Mouse (Mus musculus) neural tube, embryonic 11.5 days (tissue): ENCODE data around the gene Olfr554. TPM values are rescaled to one million over a fixed set of nuclear protein-coding genes. Genes with fewer than 3 reads are reported as not detected.

Source experiments
- ATAC-seq: fragments of 200-750 bp; cut with Nextera tagmentation; 2 replicates; pipeline ENCODE4 v1.8.0; 2017; ENCODE audit warnings: moderate number of reproducible peaks, mild to moderate bottlenecking, moderate TSS enrichment, moderate library complexity; ENCODE audit not compliant: insufficient read depth, low FRiP score, low TSS enrichment
- DNase-seq: peaks from one replicate; pipeline ENCODE4 v3.0.0-alpha.2; 2015; ENCODE audit warnings: low spot score
- H3K27ac ChIP-seq: fragments of 300-500 bp; sonication (generic); 2 replicates; pipeline ENCODE4 v1.5.1; 2014; ENCODE audit warnings: low read depth, mild to moderate bottlenecking, low read length
- H3K27me3 ChIP-seq: fragments of 300-500 bp; sonication (generic); 2 replicates; pipeline ENCODE4 v1.6.1; 2014; ENCODE audit warnings: mild to moderate bottlenecking, low read length, mixed read lengths; ENCODE audit not compliant: control insufficient read depth, insufficient read depth
- H3K36me3 ChIP-seq: fragments of 300-500 bp; sonication (generic); 2 replicates; pipeline ENCODE4 v1.6.1; 2014; ENCODE audit warnings: mild to moderate bottlenecking, low read length, moderate library complexity, mixed read lengths; ENCODE audit not compliant: control insufficient read depth, insufficient read depth
- H3K4me1 ChIP-seq: fragments of 300-500 bp; sonication (generic); 2 replicates; pipeline ENCODE4 v1.6.1; 2014; ENCODE audit warnings: low read length, mixed read lengths; ENCODE audit not compliant: control insufficient read depth, insufficient read depth
- H3K4me2 ChIP-seq: fragments of 300-500 bp; sonication (generic); 2 replicates; pipeline ENCODE4 v1.6.1; 2014; ENCODE audit warnings: low read depth, mild to moderate bottlenecking, moderate library complexity
- H3K4me3 ChIP-seq: fragments of 300-500 bp; sonication (generic); 2 replicates; pipeline ENCODE4 v1.5.1; 2014; ENCODE audit warnings: low read depth, low read length
- H3K9ac ChIP-seq: fragments of 300-500 bp; sonication (generic); 2 replicates; pipeline ENCODE4 v1.6.1; 2014; ENCODE audit warnings: mild to moderate bottlenecking, low read length
- H3K9me3 ChIP-seq: fragments of 300-500 bp; sonication (generic); 2 replicates; pipeline ENCODE4 v1.6.1; 2016; ENCODE audit warnings: low read length; ENCODE audit not compliant: control insufficient read depth
- WGBS: fragments of 180-500 bp; shearing (Covaris S2); extraction: QIAGEN DNeasy Blood & Tissue Kit; methylation state at CpG from one replicate; pipeline ENCODE4 v1.1.7; 2014; 5-methylcytosine and 5-hydroxymethylcytosine counted together
- polyA plus RNA-seq: library from polyadenylated mRNA; unstranded; fragments of >200 nt; fragmentation: Nextera tagmentation; extraction: Ambion mirVana; gene quantifications from 2 replicates; pipeline ENCODE4 v1.2.1, GENCODE M21; 2014

Gene Olfr554
- polyA plus RNA-seq, 1 experiment from 2014 or later = not detected

GRCm38 (mm10) chr7:102664599-102664998, 26.4 kb downstream of the Olfr554 start, which contains the start of gene Olfr556:
Olfr556 (plus strand) TSS chr7:102664899.
- H3K27me3 ChIP-seq = no peaks in the 10 kb centered on the region
- H3K27ac ChIP-seq = no peak within 1 kb of the TSS
- H3K4me2 ChIP-seq = no peak within 1 kb of the TSS
- H3K9ac ChIP-seq = no peak within 1 kb of the TSS
- DNase-seq (no peak), ATAC-seq (no peak)
- 28% methylated on average over 3 of the region's 3 CpGs for WGBS
- H3K36me3 ChIP-seq = no peaks in the 10 kb centered on the region
- H3K9me3 ChIP-seq = no peaks in the 10 kb centered on the region
- no peak within 1 kb of the TSS for H3K4me3 ChIP-seq
- H3K4me1 ChIP-seq = no peaks in the 10 kb centered on the region

- H3K27ac ChIP-seq = no peak overlapping the region
- ATAC-seq (no peak), DNase-seq (peak; percentile 16)
- no peak overlapping the region for H3K4me3 ChIP-seq
- H3K36me3 ChIP-seq = no peaks in the 10 kb centered on the region
- 52% methylated on average over 2 of the region's 2 CpGs for WGBS
- no peak overlapping the region for H3K9ac ChIP-seq
- H3K9me3 ChIP-seq = no peaks in the 10 kb centered on the region
- H3K27me3 ChIP-seq = no peaks in the 10 kb centered on the region
- H3K4me1 ChIP-seq = no peaks in the 10 kb centered on the region
- H3K4me2 ChIP-seq = no peak overlapping the region
Observed at GRCm38 (mm10) chr7:102665378-102665777, 27.1 kb downstream of the Olfr554 start.

- H3K4me3 ChIP-seq = no peak overlapping the region
- no peak for ATAC-seq
- H3K27ac ChIP-seq = no peak overlapping the region
- no peaks in the 10 kb centered on the region for H3K4me1 ChIP-seq
- H3K9me3 ChIP-seq = no peaks in the 10 kb centered on the region
- H3K36me3 ChIP-seq = no peaks in the 10 kb centered on the region
- no peak overlapping the region for H3K4me2 ChIP-seq
- DNase-seq = no peak
- no peak overlapping the region for H3K9ac ChIP-seq
- H3K27me3 ChIP-seq = no peaks in the 10 kb centered on the region
- WGBS = 80% methylated on average over 2 of the region's 2 CpGs
Observed at GRCm38 (mm10) chr7:102676225-102676624, 38.0 kb downstream of the Olfr554 start.

GRCm38 (mm10) chr7:102681916-102682315, 43.7 kb downstream of the Olfr554 start:
- 93% methylated on average over 1 of the region's 1 CpGs for WGBS
- ATAC-seq = no peak
- no peak overlapping the region for H3K4me3 ChIP-seq

GRCm38 (mm10) chr7:102686944-102687501, 48.8 kb downstream of the Olfr554 start, which contains the start of gene Trim68:
Trim68 (minus strand) TSS chr7:102687327.
- H3K4me2 ChIP-seq = peak within 1 kb of the TSS; percentile 57
- peak; percentile 94 for DNase-seq
- peak within 1 kb of the TSS; percentile 75 for H3K9ac ChIP-seq
- H3K4me3 ChIP-seq = peak within 1 kb of the TSS; percentile 57
- H3K9me3 ChIP-seq = no peaks in the 10 kb centered on the region
- H3K27ac ChIP-seq = no peak within 1 kb of the TSS
- H3K36me3 ChIP-seq = no peaks in the 10 kb centered on the region
- WGBS = under 1% methylated on average over 40 of the region's 40 CpGs
- no peaks in the 10 kb centered on the region for H3K27me3 ChIP-seq
- ATAC-seq = peak; percentile 99
- no peaks in the 10 kb centered on the region for H3K4me1 ChIP-seq

More at GRCm38 (mm10) chr7:102681916-102682315, 43.7 kb downstream of the Olfr554 start:
- Histone ChIP-seq H3K27ac (no peak overlapping the region), H3K9me3 (no peaks in the 10 kb centered on the region), H3K9ac (no peak overlapping the region), H3K4me1 (no peaks in the 10 kb centered on the region), H3K27me3 (no peaks in the 10 kb centered on the region), H3K4me2 (no peak overlapping the region), H3K36me3 (no peaks in the 10 kb centered on the region)
- DNase-seq = no peak

Other genes starting within 250 kb of the Olfr554 start
- 203 and 211 TPM in 2 replicates for gene Rrm1, start 196.7 kb upstream of the Olfr554 start, polyA plus RNA-seq
- 0.31 TPM in 1 of 2 replicates, not detected in the other for gene Olfr543, start 156.8 kb upstream of the Olfr554 start, polyA plus RNA-seq
- 0.07 and 0.16 TPM in 2 replicates for gene Olfr544, start 150.1 kb upstream of the Olfr554 start, polyA plus RNA-seq
- 0.08 TPM in 1 of 2 replicates, not detected in the other for gene Olfr545, start 138.9 kb upstream of the Olfr554 start, polyA plus RNA-seq
- gene Olfr547, start 103.7 kb upstream of the Olfr554 start, polyA plus RNA-seq = not detected in 2 replicates
- gene Olfr548-ps1, start 97.5 kb upstream of the Olfr554 start, polyA plus RNA-seq = not detected in 2 replicates
- gene Olfr549, start 88.6 kb upstream of the Olfr554 start, polyA plus RNA-seq = not detected in 2 replicates
- 0.13 and 0.14 TPM in 2 replicates for gene Trim21, start 72.9 kb upstream of the Olfr554 start, polyA plus RNA-seq
- not detected in 2 replicates for gene Olfr550, start 67.0 kb upstream of the Olfr554 start, polyA plus RNA-seq
- gene Olfr551, start 46.5 kb upstream of the Olfr554 start, polyA plus RNA-seq = not detected in 2 replicates
- gene Olfr552, start 40.7 kb upstream of the Olfr554 start, polyA plus RNA-seq = not detected in 2 replicates
- gene Olfr553, start 20.2 kb upstream of the Olfr554 start, polyA plus RNA-seq = not detected in 2 replicates
- gene Olfr555, start 20.4 kb downstream of the Olfr554 start, polyA plus RNA-seq = not detected in 2 replicates
- not detected in 2 replicates for gene Olfr556, start 26.5 kb downstream of the Olfr554 start, polyA plus RNA-seq
- 10.2 and 11.2 TPM in 2 replicates for gene Trim68, start 48.9 kb downstream of the Olfr554 start, polyA plus RNA-seq
- gene Olfr557, start 57.5 kb downstream of the Olfr554 start, polyA plus RNA-seq = not detected in 2 replicates
- 0.53 and 0.55 TPM in 2 replicates for gene Olfr558, start 63.8 kb downstream of the Olfr554 start, polyA plus RNA-seq
- not detected in 2 replicates for gene Olfr33, start 80.6 kb downstream of the Olfr554 start, polyA plus RNA-seq
- gene Olfr559, start 89.1 kb downstream of the Olfr554 start, polyA plus RNA-seq = not detected in 2 replicates
- not detected in 2 replicates for gene Olfr560, start 120.9 kb downstream of the Olfr554 start, polyA plus RNA-seq
- gene Olfr78, start 121.0 kb downstream of the Olfr554 start, polyA plus RNA-seq = not detected in 2 replicates
- not detected in 2 replicates for gene Olfr561, start 132.8 kb downstream of the Olfr554 start, polyA plus RNA-seq
- not detected in 2 replicates for gene Olfr564, start 165.0 kb downstream of the Olfr554 start, polyA plus RNA-seq
- not detected in 2 replicates for gene Olfr566, start 220.3 kb downstream of the Olfr554 start, polyA plus RNA-seq
- gene Olfr568, start 238.7 kb downstream of the Olfr554 start, polyA plus RNA-seq = not detected in 2 replicates